Mouse (Mus musculus): ENCODE measurements at regions not wholly inside any gene's neighbourhood (a gene's known extent, or its start where the extent isn't known, plus 50 kb on each side); places are given as distances from the start of the nearest gene placed in this dataset.

DNA sequence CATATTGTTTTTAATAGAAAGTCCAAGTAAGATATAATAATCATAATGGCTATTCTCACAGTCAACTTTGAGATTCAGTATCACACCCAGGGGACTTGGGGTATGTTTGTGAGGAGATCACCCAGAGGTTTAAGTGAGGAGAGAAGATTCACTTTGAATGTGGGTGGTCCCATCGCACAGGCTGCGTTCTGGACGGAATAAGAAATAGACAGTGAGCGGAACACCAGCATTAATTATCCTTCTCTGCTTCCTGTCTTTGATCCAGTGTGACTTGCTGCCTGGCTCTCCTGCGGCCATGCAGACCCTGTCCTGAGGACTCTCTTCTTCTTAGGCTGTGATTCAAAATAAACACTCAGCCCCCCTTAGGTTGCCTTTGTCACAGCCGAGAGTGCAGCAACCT lies 60.6 kb upstream of the Kras start:
- DNase-seq (ENCODE audit: low spot score), result no peak

DNA sequence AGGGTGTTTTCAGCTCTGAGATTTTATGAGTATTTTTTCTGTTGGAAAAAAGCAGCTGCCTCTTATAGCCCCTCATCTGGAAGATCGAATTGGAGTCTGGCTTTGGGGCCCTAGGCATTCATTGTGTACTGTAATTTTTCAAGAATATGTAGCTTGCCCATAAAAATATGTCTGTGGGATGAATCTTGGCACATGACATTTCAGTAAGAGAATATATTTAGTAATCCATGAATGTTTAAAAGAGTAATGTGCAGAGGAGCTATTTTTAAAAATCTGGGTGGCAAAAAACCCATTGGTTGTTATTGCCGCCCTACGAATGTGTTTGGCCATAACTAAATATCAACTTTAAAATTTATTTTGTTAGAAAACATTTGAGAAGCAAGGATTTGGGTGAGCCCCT lies 59.0 kb upstream of the Kras start:
- no peak for DNase-seq (ENCODE audit: low spot score)

DNA sequence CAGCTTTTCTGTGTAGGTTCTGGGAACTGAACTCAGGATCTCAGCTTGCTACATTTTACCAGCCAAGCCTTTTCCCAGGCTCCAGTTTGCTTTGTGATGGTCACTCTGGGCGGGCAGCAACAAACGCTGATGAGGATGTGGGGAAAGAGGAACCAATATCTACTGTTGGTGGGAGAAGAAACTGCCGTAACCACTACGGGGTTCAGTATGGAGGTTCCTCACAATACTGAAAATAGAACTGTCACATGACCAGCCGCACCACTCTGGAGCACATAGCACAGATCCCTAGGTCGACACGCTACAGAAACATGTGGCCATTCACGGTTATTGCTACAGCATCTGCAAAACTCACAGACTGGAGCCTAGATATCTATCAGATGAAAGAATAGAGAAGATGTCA lies 57.2 kb upstream of the Kras start:
- no peak for DNase-seq (ENCODE audit: low spot score)

DNA sequence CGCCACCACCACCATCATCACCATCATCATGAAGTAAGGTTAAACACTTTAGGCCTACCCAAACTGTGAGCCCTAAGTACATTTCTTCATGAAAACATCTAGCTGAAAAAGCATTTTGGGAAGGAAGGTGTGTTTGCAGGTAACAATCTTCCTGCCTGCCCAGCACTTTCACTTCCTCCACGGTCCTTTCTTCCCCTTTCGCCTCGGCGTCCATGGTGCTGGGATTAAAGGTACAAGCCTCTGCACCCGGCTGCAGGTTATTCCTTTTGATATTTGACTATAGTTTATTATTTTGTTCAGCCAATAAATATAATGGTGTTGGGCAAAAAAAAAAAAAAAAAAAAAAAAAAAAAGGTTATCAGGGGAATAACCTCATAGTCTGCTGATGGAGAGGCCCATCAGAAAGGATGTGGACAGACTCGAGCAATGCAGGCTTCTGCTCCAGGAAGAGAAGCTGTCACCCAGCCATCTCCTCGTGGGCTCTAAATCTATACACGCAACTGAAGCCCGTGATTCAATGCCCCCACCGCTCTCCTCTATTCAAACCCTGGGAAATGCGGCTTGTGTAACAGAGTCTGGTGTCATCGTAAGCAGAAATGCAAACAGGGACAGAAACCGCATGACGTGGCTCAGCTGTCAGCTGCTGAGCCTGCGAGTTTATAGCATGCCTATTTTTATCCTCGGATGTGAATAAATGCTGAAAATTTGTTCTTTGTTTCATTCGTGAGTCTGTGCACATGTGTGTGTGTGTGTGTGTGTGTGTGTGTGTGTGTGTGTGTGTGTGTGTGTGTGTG lies 56.5 kb upstream of the Kras start:
- no peak for DNase-seq (ENCODE audit: low spot score)

DNA sequence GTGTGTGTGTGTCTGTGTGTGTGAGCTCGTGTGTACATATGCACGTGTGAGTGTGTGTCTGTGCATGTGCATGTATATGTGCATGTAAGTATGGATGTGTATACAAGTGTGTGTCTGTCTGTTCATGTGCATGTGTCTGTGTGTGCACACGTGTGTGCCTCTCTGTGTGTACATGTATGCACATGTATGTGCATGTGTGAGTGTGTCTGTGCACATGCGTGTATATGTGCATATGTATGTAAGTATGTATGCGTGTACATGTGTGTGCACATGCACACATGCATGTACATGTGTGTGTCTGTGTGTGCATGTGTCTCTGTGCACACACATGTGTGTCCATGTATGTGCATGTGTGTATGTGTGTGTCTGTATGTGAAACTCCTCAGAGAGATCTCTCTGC lies 55.6 kb upstream of the Kras start:
- no peak for DNase-seq (ENCODE audit: low spot score)

DNA sequence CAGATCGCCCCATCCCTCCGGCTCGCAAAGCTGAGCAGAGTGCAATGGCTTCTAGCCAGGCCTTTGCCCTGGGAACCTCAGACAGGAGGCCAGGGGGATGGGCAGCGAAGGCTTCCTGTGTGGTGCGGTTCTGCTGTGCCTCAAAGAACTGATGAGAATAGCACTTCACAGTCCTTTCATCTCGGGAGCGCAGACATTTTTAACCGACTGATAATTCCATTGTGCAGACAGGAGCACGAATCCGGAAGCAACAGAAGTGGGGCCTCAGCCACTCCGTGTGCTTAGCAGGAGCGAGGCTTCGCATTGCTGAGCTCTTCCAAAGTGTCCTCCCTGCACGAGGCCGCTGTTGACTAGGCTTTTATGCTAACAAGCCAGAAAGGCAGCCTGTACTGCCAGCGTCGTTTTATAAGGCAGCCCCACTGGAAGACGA lies 53.6 kb upstream of the Kras start:
- peak; percentile 15 for DNase-seq (ENCODE audit: low spot score)

DNA sequence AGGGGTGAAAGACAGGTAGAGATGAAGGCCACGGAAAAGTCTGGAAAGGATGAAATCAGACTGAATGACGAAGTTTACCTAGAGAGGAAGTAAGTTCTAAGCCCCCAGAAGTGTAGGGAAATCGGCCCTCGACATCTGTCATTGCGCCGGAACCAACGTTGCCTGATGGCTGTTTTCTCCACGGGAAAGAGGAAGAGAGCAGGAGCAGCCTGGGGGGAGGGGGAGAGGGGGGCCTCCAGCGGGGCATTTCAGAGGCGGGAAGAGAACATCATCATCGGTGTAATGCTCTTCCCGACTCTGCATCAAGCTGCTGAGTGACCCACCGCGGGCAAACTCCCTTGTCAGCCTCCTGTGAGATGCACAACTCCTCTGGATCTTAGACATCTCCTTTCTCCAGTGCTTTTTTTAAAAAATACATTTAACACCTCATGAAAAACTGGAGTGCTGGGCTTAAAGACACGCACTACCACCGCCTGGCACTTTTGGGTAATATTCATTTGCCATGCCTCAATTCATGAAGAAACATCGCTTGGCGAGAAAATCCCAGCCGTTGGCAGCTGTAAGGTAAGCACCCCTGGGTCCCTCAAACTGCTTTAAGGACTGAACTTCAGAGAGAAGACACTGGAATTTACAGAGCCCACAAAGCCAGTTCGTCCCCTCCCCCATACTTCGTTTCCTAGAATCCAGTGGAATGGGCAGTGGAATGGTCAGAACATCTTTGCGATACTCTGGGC lies 53.0 kb upstream of the Kras start:
- no peak for DNase-seq (ENCODE audit: low spot score)

DNA sequence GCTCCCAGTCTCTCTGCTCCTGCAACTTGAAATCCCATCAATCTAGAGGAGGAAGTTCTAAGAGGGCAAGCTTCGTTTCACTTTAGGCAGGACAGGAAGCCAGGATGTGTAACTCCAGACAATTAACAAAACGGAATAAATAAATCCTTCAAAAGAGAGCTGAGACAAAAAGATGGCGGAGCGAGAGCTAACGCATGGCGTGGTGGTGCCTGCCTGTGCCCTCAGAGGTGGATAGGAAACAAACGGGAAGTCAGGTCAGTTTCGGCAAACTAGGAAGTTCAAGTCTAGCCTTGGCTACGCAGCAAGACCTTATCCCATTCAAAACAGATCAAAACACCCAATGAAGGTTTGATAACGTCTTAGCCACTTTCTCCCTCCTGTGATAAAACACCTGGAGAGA lies 52.1 kb upstream of the Kras start:
- DNase-seq (ENCODE audit: low spot score), result no peak

DNA sequence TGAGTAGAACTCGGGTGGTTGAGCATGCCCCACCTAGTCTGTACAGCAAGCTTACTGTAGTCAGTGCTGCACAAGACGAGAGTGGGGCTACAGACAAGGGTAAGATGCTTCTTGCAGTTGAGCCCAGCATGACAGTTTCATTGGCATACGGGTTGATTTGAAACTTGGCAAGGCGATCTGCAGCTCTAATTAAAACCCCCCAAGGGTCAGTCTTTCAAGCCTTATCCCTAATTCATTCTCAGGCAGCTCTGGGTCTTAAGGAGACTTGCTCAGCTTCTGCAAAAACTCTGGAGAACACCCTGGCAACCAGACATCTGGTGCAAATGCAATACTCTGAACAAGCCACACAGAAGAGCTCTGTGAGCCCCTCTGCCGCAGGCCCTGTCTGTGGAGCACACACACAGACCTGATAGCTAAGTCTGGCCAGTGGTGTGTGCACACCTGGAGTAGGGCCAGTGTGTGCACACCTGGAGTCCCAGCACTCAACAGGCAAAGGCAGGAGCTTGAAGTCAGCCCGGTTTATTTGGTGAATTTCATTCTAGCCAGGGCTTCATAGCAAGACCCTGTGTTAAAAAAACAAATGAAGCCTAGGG lies 50.3 kb upstream of the Kras start:
- DNase-seq (ENCODE audit: low spot score), result no peak
